Mouse (Mus musculus) MN1 (cell line): ENCODE data around the gene Proser3.

Experiments used
- DNase-seq: peaks from one replicate; pipeline ENCODE4 v3.0.0-alpha.2; 2016; ENCODE audit warnings: low spot score

Proser3 gene

DNA sequence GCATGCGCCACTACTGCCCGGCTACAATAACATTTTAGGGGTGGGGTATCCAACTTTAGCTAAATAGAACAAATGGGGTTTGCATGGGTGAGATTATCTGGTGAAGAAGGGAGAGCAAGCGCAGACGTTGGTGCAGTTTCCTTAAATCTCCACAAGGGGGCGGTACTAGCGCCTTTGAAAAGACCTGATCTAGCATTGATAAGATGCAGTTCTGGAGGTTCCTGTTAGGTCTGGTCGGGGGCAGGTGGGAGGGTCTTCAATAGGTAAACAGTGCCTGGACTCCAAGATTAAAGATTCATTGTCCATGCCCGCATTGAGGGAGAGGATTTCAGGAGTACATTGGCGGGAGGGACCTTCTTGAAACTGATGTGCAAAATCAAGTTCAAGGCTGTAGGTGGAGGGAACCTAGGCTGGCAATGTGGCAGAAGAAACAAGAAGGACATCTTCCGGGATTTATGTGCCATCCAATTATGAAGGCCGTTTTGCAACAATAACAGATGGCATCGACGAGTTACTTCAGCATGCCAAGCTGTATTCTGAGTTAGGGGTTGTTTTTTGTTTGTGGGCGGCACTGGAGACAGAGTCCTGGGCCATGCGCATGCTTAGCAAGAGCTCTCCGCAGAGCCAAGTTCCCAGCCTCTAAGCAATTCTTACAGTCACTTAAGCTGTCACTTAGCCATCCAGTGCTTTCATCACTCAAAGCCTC lies 61.7 kb downstream of the Proser3 start:
- DNase-seq: peak; percentile 71
